In the genomic region with DNA sequence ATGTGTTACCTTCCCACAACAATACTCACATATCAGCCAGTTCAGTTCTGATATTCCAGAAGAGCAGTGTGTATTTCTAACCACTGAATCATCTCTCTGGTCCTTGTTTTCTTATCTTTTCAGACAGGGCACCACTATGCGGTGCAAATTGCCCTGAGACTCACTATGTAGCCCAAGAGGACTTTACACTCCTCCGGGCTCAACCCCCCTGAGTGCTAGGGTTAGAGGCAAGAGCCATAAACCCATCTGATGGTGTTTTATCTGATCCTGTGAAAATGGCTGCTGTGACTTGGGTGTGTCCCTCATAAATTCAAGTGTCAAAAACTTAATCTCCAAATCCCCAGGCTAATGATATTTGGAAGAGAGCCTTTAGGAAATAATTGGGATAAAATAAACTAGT, we compare ENCODE assay signal across 23 mouse cellular contexts. TPM values are rescaled to one million over a fixed set of nuclear protein-coding genes. Genes with fewer than 3 reads are reported as not detected.
DNase-seq lines count a peak whose midpoint lies in the region; ATAC-seq and TF ChIP-seq lines count a peak whose summit lies in the region.
"Had no signal": no experiment of that assay in that cellular context is flagged by ENCODE, and none has a peak within 500 bp of the region (broad histone marks: within the 10 kb centered on the region; RNA-seq: fewer than 3 reads in every experiment).

No protein-coding gene starts in this region.

- TF ChIP-seq CTCF in E14TG2a.4 (conservative IDR thresholded peaks at IDR 0.05; ENCODE audit: low read length): no peak
- TF ChIP-seq CTCF in intestine, postnatal 0 days (IDR thresholded peaks at IDR 0.05; ENCODE audit: low read depth): 0 out of 2 replicates have a peak, but pooled peaks have one; percentile 8

- DNase-seq in heart, embryonic 10.5 days (ENCODE audit: low spot score): peak; percentile 51
- DNase-seq in heart, adult 11 months: no peak
- peak; percentile 49 for DNase-seq in MEL-GATA-1-ER (ENCODE audit: extremely low read depth, low read depth)
- no peak for DNase-seq in frontal cortex, postnatal 36 days (ENCODE audit: low spot score in 2 of 2)
- no peak for DNase-seq in kidney, adult 9 months
- no peak for DNase-seq in retina, embryonic 14.5 days (ENCODE audit: low spot score)
- DNase-seq: adrenal gland, postnatal 10 days; B cell, adult 2 months; cerebellum, adult 18-20 months; cerebellum, adult 9-11 months; cerebellum, postnatal 36 days; gastrocnemius, adult 2 months; gastrocnemius, postnatal 25 days; heart, postnatal 10 days; heart, postnatal 4 days had no signal

- no peaks in the 10 kb centered on the region for H3K9me3 ChIP-seq in heart, embryonic 10.5 days
- 0 out of 2 replicates have a peak, but pooled peaks cover 6% of the 10 kb centered on the region for H3K9me3 ChIP-seq in E14TG2a.4 (ENCODE audit: low read length)
- H3K9me3 ChIP-seq in intestine, postnatal 0 days (ENCODE audit: control insufficient read depth): no peaks in the 10 kb centered on the region
- H3K9me3 ChIP-seq: forebrain, embryonic 12.5 days; hindbrain, embryonic 12.5 days had no signal

- H3K36me3 ChIP-seq in heart, embryonic 10.5 days: no peaks in the 10 kb centered on the region
- no peaks in the 10 kb centered on the region for H3K36me3 ChIP-seq in E14TG2a.4 (ENCODE audit: insufficient read depth, low read length)
- no peaks in the 10 kb centered on the region for H3K36me3 ChIP-seq in intestine, postnatal 0 days (ENCODE audit: control insufficient read depth, insufficient read depth)
- H3K36me3 ChIP-seq: embryonic facial prominence, embryonic 13.5 days; forebrain, embryonic 12.5 days; hindbrain, embryonic 12.5 days had no signal

- 0 out of 2 replicates have a peak, but pooled peaks cover 7% of the 10 kb centered on the region for H3K4me1 ChIP-seq in heart, embryonic 10.5 days
- peaks cover 67% of the 10 kb centered on the region for H3K4me1 ChIP-seq in E14TG2a.4 (replicated peaks; ENCODE audit: low read depth, low read length)
- no peaks in the 10 kb centered on the region for H3K4me1 ChIP-seq in intestine, postnatal 0 days (replicated peaks; ENCODE audit: control insufficient read depth, insufficient read depth, low read length)
- H3K4me1 ChIP-seq: embryonic facial prominence, embryonic 13.5 days; forebrain, embryonic 12.5 days; hindbrain, embryonic 12.5 days had no signal

- ATAC-seq in intestine, postnatal 0 days: peak; percentile 77
- ATAC-seq: CD4-positive, CD25-positive, alpha-beta regulatory T cell, adult 4 months; forebrain, embryonic 16.5 days; hindbrain, embryonic 16.5 days had no signal

- peak overlapping the region; percentile 14; the same call in 1 of the 2 replicates for H3K4me2 ChIP-seq in intestine, postnatal 0 days (replicated peaks; ENCODE audit: low read depth)
- H3K4me2 ChIP-seq: embryonic facial prominence, embryonic 13.5 days; forebrain, embryonic 12.5 days; hindbrain, embryonic 12.5 days had no signal

- 34% methylated on average over 2 of the region's 2 CpGs for WGBS in heart, embryonic 10.5 days
- WGBS in intestine, postnatal 0 days: 5% methylated on average over 2 of the region's 2 CpGs

- no peak overlapping the region for H3K4me3 ChIP-seq in heart, embryonic 10.5 days
- peak overlapping the region; percentile 14; the same call in 1 of the 2 replicates for H3K4me3 ChIP-seq in E14TG2a.4 (replicated peaks; ENCODE audit: low read length)
- no peak overlapping the region for H3K4me3 ChIP-seq in intestine, postnatal 0 days (ENCODE audit: low read depth, low read length)
- H3K4me3 ChIP-seq: embryonic facial prominence, embryonic 13.5 days; forebrain, embryonic 12.5 days; gastrocnemius, adult 2 months; hindbrain, embryonic 12.5 days had no signal

- H3K9ac ChIP-seq in intestine, postnatal 0 days (ENCODE audit: low read depth, low read length): no peak overlapping the region
- H3K9ac ChIP-seq: embryonic facial prominence, embryonic 13.5 days; forebrain, embryonic 12.5 days; hindbrain, embryonic 12.5 days had no signal

- no peaks in the 10 kb centered on the region for H3K27me3 ChIP-seq in heart, embryonic 10.5 days (ENCODE audit: insufficient read depth, poor library complexity, severe bottlenecking)
- H3K27me3 ChIP-seq in E14TG2a.4 (ENCODE audit: insufficient read depth, low read length): no peaks in the 10 kb centered on the region
- no peaks in the 10 kb centered on the region for H3K27me3 ChIP-seq in intestine, postnatal 0 days (replicated peaks; ENCODE audit: control insufficient read depth, insufficient read depth, low read length)
- H3K27me3 ChIP-seq: embryonic facial prominence, embryonic 13.5 days; forebrain, embryonic 12.5 days; hindbrain, embryonic 12.5 days had no signal

- no peak overlapping the region for H3K27ac ChIP-seq in heart, embryonic 10.5 days
- H3K27ac ChIP-seq in intestine, postnatal 0 days (ENCODE audit: low read depth, low read length): no peak overlapping the region
- H3K27ac ChIP-seq: embryonic facial prominence, embryonic 13.5 days; forebrain, embryonic 12.5 days; gastrocnemius, adult 2 months; hindbrain, embryonic 12.5 days had no signal

RNA-seq across cellular contexts. Expression of a gene that starts 6.6 kb away (rescaled TPM):
- 39.7 and 46.9 TPM in 2 replicates for polyA plus RNA-seq in heart, embryonic 10.5 days (2016; fragmentation: Nextera tagmentation; extraction: Ambion mirVana)
- 25.6 and 26.9 TPM in 2 replicates for polyA plus RNA-seq in intestine, postnatal 0 days (2015; fragmentation: Nextera tagmentation; extraction: Ambion mirVana)

Comparison
In these comparisons a context has a peak if more than half of its experiments do, and no peak if none do; other contexts are left out.
1. DNase-seq: peak in heart, embryonic 10.5 days (single experiment) and MEL-GATA-1-ER (single experiment); none in heart, adult 11 months (single experiment), frontal cortex, postnatal 36 days (0 of 2), kidney, adult 9 months (single experiment) and retina, embryonic 14.5 days (single experiment).